Mouse (Mus musculus) C2C12 (cell line): Measurements from ENCODE around the gene Lcn2.

ENCODE experiments used
- CEBPB ChIP-seq: IDR thresholded peaks from one replicate; pipeline ENCODE4 v1.6.1; 2011; ENCODE audit warnings: low read depth, mild to moderate bottlenecking, control low read depth, moderate library complexity
- CTCF ChIP-seq: IDR thresholded peaks from one replicate; pipeline ENCODE4 v1.5.1; 2011; ENCODE audit not compliant: control insufficient read depth, insufficient read depth, insufficient read length
- FOSL1 ChIP-seq: IDR thresholded peaks from one replicate; pipeline ENCODE4 v1.8.0; 2011; ENCODE audit warnings: mild to moderate bottlenecking, low read length; ENCODE audit not compliant: poor library complexity, insufficient read depth, severe bottlenecking
- MAX ChIP-seq: IDR thresholded peaks from one replicate; pipeline ENCODE4 v1.6.1; 2011; ENCODE audit warnings: mild to moderate bottlenecking, control low read depth
- MYOD1 ChIP-seq: IDR thresholded peaks from one replicate; pipeline ENCODE4 v1.6.1; 2011; ENCODE audit warnings: low read depth; ENCODE audit not compliant: control insufficient read depth, insufficient read length
- MYOG ChIP-seq: IDR thresholded peaks from one replicate; pipeline ENCODE4 v1.6.1; 2011; ENCODE audit not compliant: control insufficient read depth, insufficient read length; ENCODE audit errors: extremely low read depth
- USF1 ChIP-seq: IDR thresholded peaks from one replicate; pipeline ENCODE4 v1.6.1; 2011; ENCODE audit warnings: low read depth, mild to moderate bottlenecking, control low read depth, moderate library complexity

- TF ChIP-seq CTCF (no peak), MAX (no peak), MYOD1 (no peak), MYOG (no peak), USF1 (no peak), FOSL1 (no peak), CEBPB (no peak)
Measured at GRCm38 (mm10) chr2:32387706-32388490, at the start of gene Lcn2.
